Comparison of ENCODE assay signal across 28 mouse cellular contexts in the genomic region with DNA sequence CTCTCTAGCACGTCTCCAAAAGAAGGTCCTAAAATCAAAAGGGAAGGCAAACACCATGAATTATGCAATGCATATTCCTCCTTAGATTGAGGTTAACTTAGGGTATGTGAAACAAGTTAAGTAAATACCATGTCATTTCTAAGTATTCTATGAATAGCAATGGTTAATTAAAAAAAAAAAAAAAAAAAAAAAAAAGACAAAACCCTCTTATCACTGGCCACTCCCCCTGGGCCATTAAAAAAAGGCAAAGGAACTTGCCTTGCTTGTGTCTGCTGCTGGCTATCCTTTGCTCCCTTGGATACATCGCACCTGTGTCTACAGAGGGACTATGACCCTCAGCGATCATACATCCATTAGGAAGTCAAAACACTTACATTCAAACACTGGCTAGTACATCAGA. TPM values are rescaled to one million over a fixed set of nuclear protein-coding genes. Genes with fewer than 3 reads are reported as not detected.
DNase-seq lines count a peak whose midpoint lies in the region; ATAC-seq and TF ChIP-seq lines count a peak whose summit lies in the region.
"Had no signal": no experiment of that assay in that cellular context is flagged by ENCODE, and none has a peak within 500 bp of the region (broad histone marks: within the 10 kb centered on the region; RNA-seq: fewer than 3 reads in every experiment).

No protein-coding gene starts in this region.

- H3K4me1 ChIP-seq in embryonic facial prominence, embryonic 11.5 days (ENCODE audit: control insufficient read depth, insufficient read depth, low read length), result peaks cover 6% of the 10 kb centered on the region
- peaks cover 42% of the 10 kb centered on the region for H3K4me1 ChIP-seq in embryonic facial prominence, embryonic 10.5 days
- H3K4me1 ChIP-seq in liver, embryonic 16.5 days (ENCODE audit: control insufficient read depth, low read depth, low read length), result peaks cover 17% of the 10 kb centered on the region
- H3K4me1 ChIP-seq in liver, embryonic 11.5 days (replicated peaks; ENCODE audit: control insufficient read depth, insufficient read depth, low read length), result peaks cover 13% of the 10 kb centered on the region
- peaks cover 7% of the 10 kb centered on the region for H3K4me1 ChIP-seq in intestine, postnatal 0 days (replicated peaks; ENCODE audit: control insufficient read depth, insufficient read depth, low read length)
- H3K4me1 ChIP-seq in neural tube, embryonic 15.5 days, result no peaks in the 10 kb centered on the region
- H3K4me1 ChIP-seq in cerebellum, adult 2 months (ENCODE audit: control insufficient read depth, insufficient read depth, low read length), result no peaks in the 10 kb centered on the region
- H3K4me1 ChIP-seq: neural tube, embryonic 13.5 days had no signal

- H3K36me3 ChIP-seq in embryonic facial prominence, embryonic 11.5 days (replicated peaks; ENCODE audit: control insufficient read depth, insufficient read depth, low read depth, low read length), result no peaks in the 10 kb centered on the region; the same call in 1 of the 2 replicates
- peaks cover 28% of the 10 kb centered on the region for H3K36me3 ChIP-seq in embryonic facial prominence, embryonic 10.5 days (replicated peaks)
- no peaks in the 10 kb centered on the region for H3K36me3 ChIP-seq in liver, embryonic 16.5 days (ENCODE audit: control insufficient read depth, insufficient read depth)
- H3K36me3 ChIP-seq in liver, embryonic 11.5 days (ENCODE audit: control insufficient read depth, insufficient read depth, low read length), result peaks cover 2% of the 10 kb centered on the region; the same call in 1 of the 2 replicates
- no peaks in the 10 kb centered on the region for H3K36me3 ChIP-seq in intestine, postnatal 0 days (ENCODE audit: control insufficient read depth, insufficient read depth)
- peaks cover 10% of the 10 kb centered on the region; the same call in 1 of the 2 replicates for H3K36me3 ChIP-seq in neural tube, embryonic 15.5 days
- H3K36me3 ChIP-seq: forebrain, embryonic 15.5 days had no signal

- TF ChIP-seq CTCF in intestine, postnatal 0 days (IDR thresholded peaks at IDR 0.05; ENCODE audit: low read depth), result no peak
- no peak for TF ChIP-seq CTCF in cerebellum, adult 2 months (IDR thresholded peaks at IDR 0.05; ENCODE audit: borderline replicate concordance, insufficient read depth, low read depth, low read length)

- DNase-seq in embryonic facial prominence, embryonic 11.5 days (ENCODE audit: low spot score), result no peak
- DNase-seq in embryonic facial prominence, embryonic 10.5 days (ENCODE audit: low spot score), result no peak
- DNase-seq in liver, embryonic 11.5 days (ENCODE audit: low spot score), result no peak
- no peak for DNase-seq in embryo, embryonic 11 days
- no peak for DNase-seq in cerebellum, adult 2 months
- DNase-seq: adrenal gland, postnatal 25 days; cerebellum, adult 11-12 months; cerebellum, postnatal 10 days; gastrocnemius, postnatal 36 days; heart, postnatal 14 days; kidney, adult 11 months; kidney, postnatal 14 days; layer of hippocampus, adult 9-11 months; lung, adult 18-20 months; lung, postnatal 4 days; thymus, postnatal 25 days had no signal

- no peak overlapping the region for H3K4me3 ChIP-seq in embryonic facial prominence, embryonic 11.5 days (ENCODE audit: low read depth, low read length)
- no peak overlapping the region for H3K4me3 ChIP-seq in embryonic facial prominence, embryonic 10.5 days
- no peak overlapping the region for H3K4me3 ChIP-seq in liver, embryonic 16.5 days (ENCODE audit: low read depth, low read length)
- H3K4me3 ChIP-seq in liver, embryonic 11.5 days (ENCODE audit: low read depth, low read length), result no peak overlapping the region
- no peak overlapping the region for H3K4me3 ChIP-seq in intestine, postnatal 0 days (ENCODE audit: low read depth, low read length)
- no peak overlapping the region for H3K4me3 ChIP-seq in neural tube, embryonic 15.5 days (replicated peaks)
- H3K4me3 ChIP-seq in cerebellum, adult 2 months (replicated peaks; ENCODE audit: insufficient read depth, low read depth, low read length), result no peak overlapping the region
- H3K4me3 ChIP-seq: embryonic facial prominence, embryonic 12.5 days; forebrain, embryonic 10.5 days; forebrain, embryonic 15.5 days; limb, embryonic 13.5 days; midbrain, embryonic 13.5 days; neural tube, embryonic 13.5 days had no signal

- H3K27me3 ChIP-seq in embryonic facial prominence, embryonic 11.5 days (ENCODE audit: control insufficient read depth, insufficient read depth, low read length), result no peaks in the 10 kb centered on the region
- H3K27me3 ChIP-seq in embryonic facial prominence, embryonic 10.5 days (replicated peaks; ENCODE audit: low read depth, poor library complexity, severe bottlenecking), result no peaks in the 10 kb centered on the region
- no peaks in the 10 kb centered on the region for H3K27me3 ChIP-seq in liver, embryonic 16.5 days (ENCODE audit: control insufficient read depth, insufficient read depth, low read depth, low read length)
- no peaks in the 10 kb centered on the region for H3K27me3 ChIP-seq in liver, embryonic 11.5 days (replicated peaks; ENCODE audit: control insufficient read depth, insufficient read depth, low read length)
- no peaks in the 10 kb centered on the region for H3K27me3 ChIP-seq in intestine, postnatal 0 days (replicated peaks; ENCODE audit: control insufficient read depth, insufficient read depth, low read length)
- H3K27me3 ChIP-seq in neural tube, embryonic 15.5 days (replicated peaks), result no peaks in the 10 kb centered on the region
- H3K27me3 ChIP-seq in cerebellum, adult 2 months (ENCODE audit: control insufficient read depth, insufficient read depth, low read length), result no peaks in the 10 kb centered on the region
- H3K27me3 ChIP-seq: embryonic facial prominence, embryonic 12.5 days; forebrain, embryonic 15.5 days; limb, embryonic 13.5 days; midbrain, embryonic 13.5 days; neural tube, embryonic 13.5 days had no signal

- no peak overlapping the region for H3K9ac ChIP-seq in embryonic facial prominence, embryonic 11.5 days (replicated peaks; ENCODE audit: low read length)
- no peak overlapping the region for H3K9ac ChIP-seq in liver, embryonic 16.5 days (ENCODE audit: low read depth, low read length)
- no peak overlapping the region for H3K9ac ChIP-seq in liver, embryonic 11.5 days (ENCODE audit: low read depth, low read length)
- H3K9ac ChIP-seq in intestine, postnatal 0 days (ENCODE audit: low read depth, low read length), result no peak overlapping the region
- no peak overlapping the region for H3K9ac ChIP-seq in neural tube, embryonic 15.5 days (replicated peaks)
- H3K9ac ChIP-seq: embryonic facial prominence, embryonic 12.5 days; forebrain, embryonic 15.5 days; limb, embryonic 13.5 days; midbrain, embryonic 13.5 days; neural tube, embryonic 13.5 days had no signal

- TF ChIP-seq POLR2A in cerebellum, adult 2 months (IDR thresholded peaks at IDR 0.05; ENCODE audit: borderline replicate concordance, insufficient read depth, low read length), result no peak

- 91% methylated on average over 3 of the region's 3 CpGs for WGBS in embryonic facial prominence, embryonic 11.5 days
- WGBS in embryonic facial prominence, embryonic 10.5 days, result 90% methylated on average over 3 of the region's 3 CpGs
- WGBS in liver, embryonic 16.5 days (ENCODE audit: insufficient replicate concordance), result 55% methylated on average over 3 of the region's 3 CpGs
- WGBS in liver, embryonic 11.5 days, result 86% methylated on average over 3 of the region's 3 CpGs
- WGBS in intestine, postnatal 0 days, result 38% methylated on average over 3 of the region's 3 CpGs
- 86% methylated on average over 3 of the region's 3 CpGs for WGBS in neural tube, embryonic 15.5 days
- WGBS in cerebellum, adult 2 months, result 95% methylated on average over 3 of the region's 3 CpGs

- no peak overlapping the region for H3K4me2 ChIP-seq in embryonic facial prominence, embryonic 11.5 days (ENCODE audit: low read depth, low read length)
- 0 out of 2 replicates have a peak overlapping the region, but pooled peaks have one; percentile 9 for H3K4me2 ChIP-seq in liver, embryonic 16.5 days (ENCODE audit: low read depth, low read length)
- no peak overlapping the region for H3K4me2 ChIP-seq in liver, embryonic 11.5 days
- H3K4me2 ChIP-seq in intestine, postnatal 0 days (replicated peaks; ENCODE audit: low read depth), result 0 out of 2 replicates have a peak overlapping the region, but pooled peaks have one; percentile 37
- no peak overlapping the region for H3K4me2 ChIP-seq in neural tube, embryonic 15.5 days
- H3K4me2 ChIP-seq: embryonic facial prominence, embryonic 12.5 days; forebrain, embryonic 15.5 days; limb, embryonic 13.5 days; midbrain, embryonic 13.5 days; neural tube, embryonic 13.5 days had no signal

- H3K9me3 ChIP-seq in embryonic facial prominence, embryonic 11.5 days (replicated peaks; ENCODE audit: control insufficient read depth, low read length), result no peaks in the 10 kb centered on the region
- H3K9me3 ChIP-seq in embryonic facial prominence, embryonic 10.5 days, result no peaks in the 10 kb centered on the region
- no peaks in the 10 kb centered on the region for H3K9me3 ChIP-seq in liver, embryonic 16.5 days (replicated peaks; ENCODE audit: control insufficient read depth, low read length)
- H3K9me3 ChIP-seq in liver, embryonic 11.5 days (ENCODE audit: control insufficient read depth, low read length), result no peaks in the 10 kb centered on the region
- no peaks in the 10 kb centered on the region for H3K9me3 ChIP-seq in intestine, postnatal 0 days (ENCODE audit: control insufficient read depth)
- no peaks in the 10 kb centered on the region for H3K9me3 ChIP-seq in neural tube, embryonic 15.5 days (replicated peaks)
- H3K9me3 ChIP-seq: embryonic facial prominence, embryonic 12.5 days; forebrain, embryonic 10.5 days; forebrain, embryonic 15.5 days; limb, embryonic 13.5 days; midbrain, embryonic 13.5 days; neural tube, embryonic 13.5 days had no signal

- H3K27ac ChIP-seq in embryonic facial prominence, embryonic 11.5 days (replicated peaks; ENCODE audit: low read depth, low read length), result no peak overlapping the region
- H3K27ac ChIP-seq in embryonic facial prominence, embryonic 10.5 days (replicated peaks), result no peak overlapping the region
- H3K27ac ChIP-seq in liver, embryonic 16.5 days (ENCODE audit: low read length), result peak overlapping the region; percentile 59
- no peak overlapping the region for H3K27ac ChIP-seq in liver, embryonic 11.5 days (ENCODE audit: low read depth, low read length)
- no peak overlapping the region; the same call in 1 of the 2 replicates for H3K27ac ChIP-seq in intestine, postnatal 0 days (ENCODE audit: low read depth, low read length)
- no peak overlapping the region for H3K27ac ChIP-seq in neural tube, embryonic 15.5 days (replicated peaks)
- H3K27ac ChIP-seq in cerebellum, adult 2 months (ENCODE audit: insufficient read depth, low read length), result no peak overlapping the region
- H3K27ac ChIP-seq: embryonic facial prominence, embryonic 12.5 days; forebrain, embryonic 10.5 days; forebrain, embryonic 15.5 days; limb, embryonic 13.5 days; midbrain, embryonic 13.5 days; neural tube, embryonic 13.5 days had no signal

- 0 out of 2 replicates have a peak, but pooled peaks have one; percentile 29 for ATAC-seq in embryonic facial prominence, embryonic 11.5 days (replicated peaks; ENCODE audit: insufficient number of reproducible peaks, low FRiP score, low TSS enrichment, low read depth)
- ATAC-seq in liver, embryonic 16.5 days (ENCODE audit: low read depth), result no peak
- no peak for ATAC-seq in liver, embryonic 11.5 days (replicated peaks; ENCODE audit: low FRiP score)
- ATAC-seq in intestine, postnatal 0 days, result peak; percentile 29; the same call in 1 of the 2 replicates
- no peak for ATAC-seq in neural tube, embryonic 15.5 days (ENCODE audit: low FRiP score)
- ATAC-seq: forebrain, embryonic 15.5 days; hindbrain, embryonic 16.5 days; lung, postnatal 0 days; midbrain, embryonic 13.5 days had no signal

RNA-seq across cellular contexts. Expression of a gene that starts 12.8 kb away (rescaled TPM):
- polyA plus RNA-seq in embryonic facial prominence, embryonic 11.5 days (2014; fragmentation: Nextera tagmentation; extraction: Ambion mirVana), result 43.1 and 47.0 TPM in 2 replicates
- 36.6 and 37.2 TPM in 2 replicates for polyA plus RNA-seq in embryonic facial prominence, embryonic 10.5 days (2016; fragmentation: Nextera tagmentation; extraction: Ambion mirVana)
- 18.5 and 19.9 TPM in 2 replicates for polyA plus RNA-seq in liver, embryonic 16.5 days (2015; fragmentation: Nextera tagmentation; extraction: Ambion mirVana)
- 33.7 and 35.2 TPM in 2 replicates for polyA plus RNA-seq in liver, embryonic 11.5 days (2014; fragmentation: Nextera tagmentation; extraction: Ambion mirVana)
- 58.7 and 59.9 TPM in 2 replicates for polyA plus RNA-seq in intestine, postnatal 0 days (2015; fragmentation: Nextera tagmentation; extraction: Ambion mirVana)
- polyA plus RNA-seq in neural tube, embryonic 15.5 days (2015; fragmentation: Nextera tagmentation; extraction: Ambion mirVana), result 78.7 and 86.8 TPM in 2 replicates
- 19.1 and 22.9 TPM in 2 replicates for polyA plus RNA-seq in cerebellum, adult 2 months (2012; rRNA removed)

RNA-seq across cellular contexts. Expression of a gene that starts 55.3 kb away (rescaled TPM):
- polyA plus RNA-seq in embryonic facial prominence, embryonic 11.5 days (2014; fragmentation: Nextera tagmentation; extraction: Ambion mirVana), result 0.36 and 0.46 TPM in 2 replicates
- 0.57 and 0.83 TPM in 2 replicates for polyA plus RNA-seq in embryonic facial prominence, embryonic 10.5 days (2016; fragmentation: Nextera tagmentation; extraction: Ambion mirVana)
- not detected in 2 replicates for polyA plus RNA-seq in liver, embryonic 16.5 days (2015; fragmentation: Nextera tagmentation; extraction: Ambion mirVana)
- 0.29 TPM in 1 of 2 replicates, not detected in the other for polyA plus RNA-seq in liver, embryonic 11.5 days (2014; fragmentation: Nextera tagmentation; extraction: Ambion mirVana)
- polyA plus RNA-seq in intestine, postnatal 0 days (2015; fragmentation: Nextera tagmentation; extraction: Ambion mirVana), result 0.07 and 0.08 TPM in 2 replicates
- polyA plus RNA-seq in neural tube, embryonic 15.5 days (2015; fragmentation: Nextera tagmentation; extraction: Ambion mirVana), result 0.54 and 0.88 TPM in 2 replicates
- 0.80 and 1.8 TPM in 2 replicates for polyA plus RNA-seq in cerebellum, adult 2 months (2012; rRNA removed)
- polyA plus RNA-seq: C2C12; midbrain, embryonic 13.5 days had no signal

Comparison
In these comparisons a context has a peak if more than half of its experiments do, and no peak if none do; other contexts are left out.
1. H3K4me2 ChIP-seq: peak in liver, embryonic 16.5 days (single experiment) and intestine, postnatal 0 days (single experiment); none in embryonic facial prominence, embryonic 11.5 days (single experiment), liver, embryonic 11.5 days (single experiment) and neural tube, embryonic 15.5 days (single experiment).
2. ATAC-seq: peak in embryonic facial prominence, embryonic 11.5 days (single experiment) and intestine, postnatal 0 days (single experiment); none in liver, embryonic 16.5 days (single experiment), liver, embryonic 11.5 days (single experiment) and neural tube, embryonic 15.5 days (single experiment).